Mouse (Mus musculus): ENCODE results near the gene Vsig10l. TPM values are rescaled to one million over a fixed set of nuclear protein-coding genes. Genes with fewer than 3 reads are reported as not detected.

The Vsig10l gene
- polyA plus RNA-seq, 1 experiment = 1.2 TPM

- H3K79me3 ChIP-seq (ENCODE audit: low read depth) = no peaks in the 10 kb centered on the region
- H3K36me3 ChIP-seq (ENCODE audit: control insufficient read depth, insufficient read depth) = no peaks in the 10 kb centered on the region
- H3K4me3 ChIP-seq (ENCODE audit: insufficient read depth, poor library complexity, severe bottlenecking) = no peak overlapping the region
- H3ac ChIP-seq (ENCODE audit: control insufficient read depth, insufficient read length, low read depth) = no peak overlapping the region
- no peaks in the 10 kb centered on the region for H3K79me2 ChIP-seq (ENCODE audit: control insufficient read depth, insufficient read depth)
- H3K27me3 ChIP-seq (ENCODE audit: control insufficient read depth, insufficient read depth, insufficient read length) = no peaks in the 10 kb centered on the region
- TF ChIP-seq MYOG (IDR thresholded peaks at IDR 0.05; ENCODE audit: control insufficient read depth, extremely low read depth, insufficient read length) = no peak
- no peak for TF ChIP-seq CEBPB (IDR thresholded peaks at IDR 0.05; ENCODE audit: low read depth)
- no peak for TF ChIP-seq MAX (IDR thresholded peaks at IDR 0.05)
- no peak for TF ChIP-seq USF1 (IDR thresholded peaks at IDR 0.05; ENCODE audit: low read depth)
- TF ChIP-seq FOSL1 (IDR thresholded peaks at IDR 0.05; ENCODE audit: insufficient read depth, low read length, poor library complexity, severe bottlenecking) = no peak
- no peak for TF ChIP-seq MYOD1 (IDR thresholded peaks at IDR 0.05; ENCODE audit: control insufficient read depth, insufficient read length, low read depth)
- no peak for TF ChIP-seq CTCF (IDR thresholded peaks at IDR 0.05; ENCODE audit: control insufficient read depth, insufficient read depth, insufficient read length)
Observed at GRCm38 (mm10) chr7:43515076-43515475, 52.1 kb downstream of the Vsig10l start.

GRCm38 (mm10) chr7:43518341-43518740 lies 55.4 kb downstream of the Vsig10l start:
- Histone ChIP-seq H3K4me3 (ENCODE audit: insufficient read depth, poor library complexity, severe bottlenecking) (no peak overlapping the region), H3K79me3 (ENCODE audit: low read depth) (no peaks in the 10 kb centered on the region), H3K27me3 (ENCODE audit: control insufficient read depth, insufficient read depth, insufficient read length) (no peaks in the 10 kb centered on the region), H3K79me2 (ENCODE audit: control insufficient read depth, insufficient read depth) (no peaks in the 10 kb centered on the region), H3ac (ENCODE audit: control insufficient read depth, insufficient read length, low read depth) (no peak overlapping the region), H3K36me3 (ENCODE audit: control insufficient read depth, insufficient read depth) (no peaks in the 10 kb centered on the region)
- TF ChIP-seq MYOG (IDR thresholded peaks at IDR 0.05; ENCODE audit: control insufficient read depth, extremely low read depth, insufficient read length) (no peak), MYOD1 (IDR thresholded peaks at IDR 0.05; ENCODE audit: control insufficient read depth, insufficient read length, low read depth) (no peak), USF1 (IDR thresholded peaks at IDR 0.05; ENCODE audit: low read depth) (no peak), CEBPB (IDR thresholded peaks at IDR 0.05; ENCODE audit: low read depth) (no peak), CTCF (IDR thresholded peaks at IDR 0.05; ENCODE audit: control insufficient read depth, insufficient read depth, insufficient read length) (no peak)

Small RNAs within 50 kb of the gene (microRNA-seq; reads per million reads assigned to microRNA genes)
- not detected for gene Mir7051 (ENCODE audit: borderline microRNAs expressed)

Other genes with a start within 250 kb of the Vsig10l start
- gene Zfp715, start 149.9 kb upstream of the Vsig10l start, polyA plus RNA-seq (2012; fragmentation: generic; extraction: Trizol) = 2.5 TPM
- gene Siglecf, start 111.8 kb upstream of the Vsig10l start, polyA plus RNA-seq (2012; fragmentation: generic; extraction: Trizol) = not detected
- 1.6 TPM for gene Siglecg, start 54.9 kb upstream of the Vsig10l start, polyA plus RNA-seq (2012; fragmentation: generic; extraction: Trizol)
- gene Lim2, start 35.5 kb upstream of the Vsig10l start, polyA plus RNA-seq (2012; fragmentation: generic; extraction: Trizol) = 0.01 TPM
- 0.08 TPM for gene Nkg7, start 26.1 kb upstream of the Vsig10l start, polyA plus RNA-seq (2012; fragmentation: generic; extraction: Trizol)
- not detected for gene Cldnd2, start 22.4 kb upstream of the Vsig10l start, polyA plus RNA-seq (2012; fragmentation: generic; extraction: Trizol)
- gene Etfb, start 19.1 kb upstream of the Vsig10l start, polyA plus RNA-seq (2012; fragmentation: generic; extraction: Trizol) = 296 TPM
- gene Gm45233, start 19.0 kb upstream of the Vsig10l start, polyA plus RNA-seq (2012; fragmentation: generic; extraction: Trizol) = 0.09 TPM
- gene Iglon5, start 26.9 kb downstream of the Vsig10l start, polyA plus RNA-seq (2012; fragmentation: generic; extraction: Trizol) = 1.8 TPM
- not detected for gene 4931406B18Rik, start 42.8 kb downstream of the Vsig10l start, polyA plus RNA-seq (2012; fragmentation: generic; extraction: Trizol)
- under 0.01 TPM for gene Cd33, start 81.3 kb downstream of the Vsig10l start, polyA plus RNA-seq (2012; fragmentation: generic; extraction: Trizol)
- gene Zfp658, start 99.1 kb downstream of the Vsig10l start, polyA plus RNA-seq (2012; fragmentation: generic; extraction: Trizol) = 0.90 TPM
- gene Zfp719, start 116.5 kb downstream of the Vsig10l start, polyA plus RNA-seq (2012; fragmentation: generic; extraction: Trizol) = 2.1 TPM
- gene Zfp819, start 144.0 kb downstream of the Vsig10l start, polyA plus RNA-seq (2012; fragmentation: generic; extraction: Trizol) = not detected
- gene Ceacam18, start 171.6 kb downstream of the Vsig10l start, polyA plus RNA-seq (2012; fragmentation: generic; extraction: Trizol) = not detected
- not detected for gene Siglece, start 197.0 kb downstream of the Vsig10l start, polyA plus RNA-seq (2012; fragmentation: generic; extraction: Trizol)
- 12.4 TPM for gene Ctu1, start 208.9 kb downstream of the Vsig10l start, polyA plus RNA-seq (2012; fragmentation: generic; extraction: Trizol)
- not detected for gene Klk14, start 227.3 kb downstream of the Vsig10l start, polyA plus RNA-seq (2012; fragmentation: generic; extraction: Trizol)
- gene Klk13, start 249.4 kb downstream of the Vsig10l start, polyA plus RNA-seq (2012; fragmentation: generic; extraction: Trizol) = not detected

All from C2C12 (cell line).